Mouse (Mus musculus): ENCODE data around the gene Gls. TPM values are rescaled to one million over a fixed set of nuclear protein-coding genes. Genes with fewer than 3 reads are reported as not detected.
A peak's percentile ranks its signal among the peaks of the same experiment; 100 is the strongest.

The Gls gene
- polyA plus RNA-seq, 1 experiment from 2014 or later, result 33.9 TPM

DNA sequence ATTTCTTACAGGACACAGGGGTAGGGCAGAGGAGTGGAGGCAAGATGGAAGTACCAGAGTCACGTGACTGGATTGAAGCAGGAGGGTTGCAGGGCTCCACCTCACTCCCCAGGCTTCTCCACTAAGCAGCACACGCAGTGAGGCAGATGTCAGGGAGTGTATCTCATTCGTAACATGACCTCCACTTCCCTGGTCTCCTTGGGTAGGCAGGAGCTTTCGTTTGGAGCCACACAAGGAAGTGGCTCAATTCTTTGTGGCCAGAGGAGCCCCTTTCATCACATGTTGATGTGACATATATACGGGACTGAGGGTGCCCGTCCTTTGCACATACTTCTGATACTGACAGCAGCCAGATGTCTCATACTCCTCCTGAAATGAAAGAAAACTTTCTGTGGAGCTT is 103.2 kb downstream of the Gls start:
- Histone ChIP-seq H3K9ac (ENCODE audit: low read depth, low read length) (no peak overlapping the region), H3K27ac (ENCODE audit: low read depth, low read length) (no peak overlapping the region), H3K36me3 (ENCODE audit: control insufficient read depth, insufficient read depth) (peaks cover 83% of the 10 kb centered on the region), H3K4me2 (replicated peaks; ENCODE audit: low read depth) (no peak overlapping the region), H3K4me1 (replicated peaks; ENCODE audit: control insufficient read depth, insufficient read depth, low read length) (no peaks in the 10 kb centered on the region), H3K9me3 (ENCODE audit: control insufficient read depth) (no peaks in the 10 kb centered on the region), H3K27me3 (replicated peaks; ENCODE audit: control insufficient read depth, insufficient read depth, low read length) (no peaks in the 10 kb centered on the region), H3K4me3 (ENCODE audit: low read depth, low read length) (no peak overlapping the region)
- 64% methylated on average over 6 of the region's 6 CpGs for WGBS
- TF ChIP-seq CTCF (IDR thresholded peaks at IDR 0.05; ENCODE audit: low read depth), result no peak
- ATAC-seq, result no peak

DNA sequence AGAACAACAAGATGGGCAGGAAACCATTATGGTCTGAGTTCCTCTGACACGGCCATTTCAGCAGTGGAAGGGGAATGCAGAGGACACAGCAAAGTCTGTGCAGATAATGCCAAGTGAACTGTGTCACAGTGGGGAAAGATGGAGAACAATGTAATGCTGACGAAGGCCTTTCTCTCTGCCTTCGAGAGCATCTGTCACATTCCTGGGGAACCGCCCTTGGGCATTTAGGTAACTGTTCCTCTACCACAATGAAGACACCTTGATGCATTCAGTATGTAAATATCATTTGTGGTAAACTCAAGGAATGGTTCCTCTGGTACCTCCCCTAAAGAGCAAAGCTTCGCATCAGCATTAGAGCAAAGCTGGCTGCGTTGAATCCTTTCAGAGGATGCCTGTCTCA is 105.7 kb downstream of the Gls start:
- no peak overlapping the region for H3K4me2 ChIP-seq (replicated peaks; ENCODE audit: low read depth)
- H3K27ac ChIP-seq (ENCODE audit: low read depth, low read length), result no peak overlapping the region
- no peak for ATAC-seq
- no peaks in the 10 kb centered on the region for H3K9me3 ChIP-seq (ENCODE audit: control insufficient read depth)
- H3K4me3 ChIP-seq (ENCODE audit: low read depth, low read length), result no peak overlapping the region
- H3K4me1 ChIP-seq (replicated peaks; ENCODE audit: control insufficient read depth, insufficient read depth, low read length), result no peaks in the 10 kb centered on the region
- 93% methylated on average over 6 of the region's 6 CpGs for WGBS
- peaks cover 82% of the 10 kb centered on the region for H3K36me3 ChIP-seq (ENCODE audit: control insufficient read depth, insufficient read depth)
- TF ChIP-seq CTCF (IDR thresholded peaks at IDR 0.05; ENCODE audit: low read depth), result no peak
- no peaks in the 10 kb centered on the region for H3K27me3 ChIP-seq (replicated peaks; ENCODE audit: control insufficient read depth, insufficient read depth, low read length)
- H3K9ac ChIP-seq (ENCODE audit: low read depth, low read length), result no peak overlapping the region

DNA sequence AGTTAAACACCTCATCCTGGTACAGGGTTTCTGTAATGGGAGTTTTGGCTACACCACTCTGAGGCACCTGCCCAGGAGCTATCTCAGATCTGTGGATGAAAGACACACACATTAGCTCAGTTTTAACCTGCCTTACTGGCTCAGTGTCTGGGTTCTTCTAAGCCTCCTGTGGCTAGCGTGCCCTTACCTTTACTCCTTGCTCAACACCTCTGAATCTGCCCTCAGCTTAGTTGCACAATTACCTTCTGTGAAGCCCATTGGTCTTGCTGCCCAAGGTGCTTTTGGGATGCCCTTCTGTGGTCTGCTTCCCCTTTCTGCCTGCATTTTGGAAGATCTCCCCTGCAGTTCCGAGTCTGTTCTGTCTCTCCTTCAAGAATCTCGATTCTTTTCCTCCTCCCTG is 108.2 kb downstream of the Gls start:
- Histone ChIP-seq H3K9me3 (ENCODE audit: control insufficient read depth) (no peaks in the 10 kb centered on the region), H3K27ac (ENCODE audit: low read depth, low read length) (no peak overlapping the region), H3K27me3 (replicated peaks; ENCODE audit: control insufficient read depth, insufficient read depth, low read length) (no peaks in the 10 kb centered on the region), H3K4me1 (replicated peaks; ENCODE audit: control insufficient read depth, insufficient read depth, low read length) (0 out of 2 replicates have a peak, but pooled peaks cover 4% of the 10 kb centered on the region), H3K36me3 (ENCODE audit: control insufficient read depth, insufficient read depth) (peaks cover 63% of the 10 kb centered on the region), H3K9ac (ENCODE audit: low read depth, low read length) (no peak overlapping the region), H3K4me3 (ENCODE audit: low read depth, low read length) (no peak overlapping the region), H3K4me2 (replicated peaks; ENCODE audit: low read depth) (no peak overlapping the region)
- WGBS, result 72% methylated on average over 3 of the region's 3 CpGs
- no peak for TF ChIP-seq CTCF (IDR thresholded peaks at IDR 0.05; ENCODE audit: low read depth)
- no peak for ATAC-seq

DNA sequence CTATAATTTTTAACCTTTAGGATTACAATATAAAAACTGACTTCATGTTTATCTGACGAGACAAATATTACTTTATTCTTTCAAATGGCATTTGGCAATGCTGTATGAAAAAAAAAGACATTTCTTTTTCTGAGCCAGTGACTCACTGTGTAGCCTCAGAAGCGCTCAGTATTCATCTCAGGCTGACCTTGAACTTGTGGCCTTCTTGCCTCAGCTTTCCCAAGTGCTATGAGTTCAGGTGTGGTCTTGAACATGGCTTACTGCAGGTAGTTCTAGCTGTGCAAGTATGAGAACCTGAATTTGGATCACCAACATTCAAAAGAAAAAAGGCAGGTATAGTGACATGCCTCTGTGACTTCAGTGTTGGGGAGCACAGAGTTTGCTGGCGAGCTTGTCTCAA is 112.0 kb downstream of the Gls start:
- 85% methylated on average over 3 of the region's 3 CpGs for WGBS

DNA sequence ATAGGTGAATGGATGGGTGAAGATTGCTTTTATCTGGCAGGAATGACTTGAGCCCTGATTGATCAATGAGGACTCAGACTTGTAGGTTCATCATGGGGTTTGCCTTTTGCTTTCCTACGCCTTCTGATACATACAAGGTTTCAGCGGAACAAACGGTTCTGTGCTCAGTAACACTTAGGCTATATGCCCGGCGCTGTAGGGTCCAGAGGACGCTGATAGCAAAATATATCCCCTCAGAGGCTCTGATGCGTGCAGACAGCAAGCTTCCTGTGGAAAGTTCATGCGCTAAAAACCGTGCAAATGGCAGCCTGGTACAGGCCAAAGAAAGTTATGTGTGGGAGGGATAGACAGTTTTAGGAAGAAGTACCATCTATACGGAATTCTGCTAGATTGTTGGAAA is 112.8 kb downstream of the Gls start:
- no peaks in the 10 kb centered on the region for H3K9me3 ChIP-seq (ENCODE audit: control insufficient read depth)
- no peak for ATAC-seq
- H3K27me3 ChIP-seq (replicated peaks; ENCODE audit: control insufficient read depth, insufficient read depth, low read length), result no peaks in the 10 kb centered on the region
- peak overlapping the region; percentile 95; the same call in 1 of the 2 replicates for H3K27ac ChIP-seq (ENCODE audit: low read depth, low read length)
- H3K9ac ChIP-seq (ENCODE audit: low read depth, low read length), result peak overlapping the region; percentile 79
- no peak for TF ChIP-seq CTCF (IDR thresholded peaks at IDR 0.05; ENCODE audit: low read depth)
- 0 out of 2 replicates have a peak, but pooled peaks cover 4% of the 10 kb centered on the region for H3K4me1 ChIP-seq (replicated peaks; ENCODE audit: control insufficient read depth, insufficient read depth, low read length)
- 32% methylated on average over 10 of the region's 10 CpGs for WGBS
- H3K4me3 ChIP-seq (ENCODE audit: low read depth, low read length), result peak overlapping the region; percentile 99
- H3K4me2 ChIP-seq (replicated peaks; ENCODE audit: low read depth), result peak overlapping the region; percentile 81
- H3K36me3 ChIP-seq (ENCODE audit: control insufficient read depth, insufficient read depth), result peaks cover 27% of the 10 kb centered on the region

More for the DNA sequence above, 112.0 kb downstream of the Gls start:
- TF ChIP-seq CTCF (IDR thresholded peaks at IDR 0.05; ENCODE audit: low read depth), result no peak
- 0 out of 2 replicates have a peak, but pooled peaks cover 4% of the 10 kb centered on the region for H3K4me1 ChIP-seq (replicated peaks; ENCODE audit: control insufficient read depth, insufficient read depth, low read length)
- no peak for ATAC-seq
- no peaks in the 10 kb centered on the region for H3K9me3 ChIP-seq (ENCODE audit: control insufficient read depth)
- no peak overlapping the region for H3K4me3 ChIP-seq (ENCODE audit: low read depth, low read length)
- no peak overlapping the region for H3K27ac ChIP-seq (ENCODE audit: low read depth, low read length)
- H3K4me2 ChIP-seq (replicated peaks; ENCODE audit: low read depth), result peak overlapping the region; percentile 81
- H3K27me3 ChIP-seq (replicated peaks; ENCODE audit: control insufficient read depth, insufficient read depth, low read length), result no peaks in the 10 kb centered on the region
- peaks cover 36% of the 10 kb centered on the region for H3K36me3 ChIP-seq (ENCODE audit: control insufficient read depth, insufficient read depth)
- H3K9ac ChIP-seq (ENCODE audit: low read depth, low read length), result no peak overlapping the region

DNA sequence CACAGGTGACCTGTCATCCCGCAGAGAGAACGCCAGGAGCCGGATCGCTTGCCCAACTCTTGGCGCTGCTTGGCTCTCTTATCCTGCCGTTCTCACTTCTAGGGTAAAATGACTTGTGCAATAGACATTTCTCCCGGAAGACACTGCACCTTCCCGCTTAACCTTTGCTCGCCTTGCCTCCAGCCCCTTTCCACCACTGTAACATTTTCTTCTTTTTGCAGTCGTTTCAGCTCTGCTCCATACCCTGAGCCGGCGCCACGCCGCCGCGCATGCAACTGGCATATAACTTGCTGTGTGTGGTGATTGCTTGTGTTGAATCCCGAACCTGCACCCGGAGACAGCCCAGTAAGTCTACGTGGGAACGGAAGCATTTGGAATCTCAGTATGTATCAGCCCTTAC is 113.3 kb downstream of the Gls start:
- Histone ChIP-seq H3K4me3 (ENCODE audit: low read depth, low read length) (peak overlapping the region; percentile 99), H3K4me1 (replicated peaks; ENCODE audit: control insufficient read depth, insufficient read depth, low read length) (0 out of 2 replicates have a peak, but pooled peaks cover 4% of the 10 kb centered on the region), H3K27ac (ENCODE audit: low read depth, low read length) (peak overlapping the region; percentile 95), H3K9ac (ENCODE audit: low read depth, low read length) (peak overlapping the region; percentile 79), H3K4me2 (replicated peaks; ENCODE audit: low read depth) (peak overlapping the region; percentile 81), H3K36me3 (ENCODE audit: control insufficient read depth, insufficient read depth) (peaks cover 22% of the 10 kb centered on the region), H3K9me3 (ENCODE audit: control insufficient read depth) (no peaks in the 10 kb centered on the region), H3K27me3 (replicated peaks; ENCODE audit: control insufficient read depth, insufficient read depth, low read length) (no peaks in the 10 kb centered on the region)
- WGBS, result under 1% methylated on average over 20 of the region's 20 CpGs
- ATAC-seq, result peak; percentile 76
- TF ChIP-seq CTCF (IDR thresholded peaks at IDR 0.05; ENCODE audit: low read depth), result no peak
